In genomic region chr5:143316605-143317287, GRCm38 (mm10) we compare ENCODE assay signal across 27 mouse cellular contexts. TPM values are rescaled to one million over a fixed set of nuclear protein-coding genes. Genes with fewer than 3 reads are reported as not detected.
A peak's percentile ranks its signal among the peaks of the same experiment; 100 is the strongest.
DNase-seq lines count a peak whose midpoint lies in the region; ATAC-seq and TF ChIP-seq lines count a peak whose summit lies in the region.
"Had no signal": no experiment of that assay in that cellular context is flagged by ENCODE, and none has a peak within 500 bp of the region (broad histone marks: within the 10 kb centered on the region; RNA-seq: fewer than 3 reads in every experiment).

No protein-coding gene starts in this region.

- peaks cover 14% of the 10 kb centered on the region for H3K4me1 ChIP-seq in liver, postnatal 0 days (ENCODE audit: insufficient read depth)
- H3K4me1 ChIP-seq in liver, embryonic 11.5 days (replicated peaks; ENCODE audit: control insufficient read depth, insufficient read depth, low read length): peaks cover 13% of the 10 kb centered on the region

- TF ChIP-seq CTCF in liver, postnatal 0 days (IDR thresholded peaks at IDR 0.05; ENCODE audit: low read depth): no peak

- no peak overlapping the region for H3K4me2 ChIP-seq in liver, postnatal 0 days (ENCODE audit: low read depth, low read length)
- H3K4me2 ChIP-seq in liver, embryonic 11.5 days: no peak overlapping the region
- H3K4me2 ChIP-seq: embryonic facial prominence, embryonic 15.5 days; hindbrain, embryonic 15.5 days; intestine, embryonic 15.5 days; limb, embryonic 13.5 days; liver, embryonic 15.5 days had no signal

- H3K27me3 ChIP-seq in liver, postnatal 0 days (ENCODE audit: insufficient read depth, low read length): no peaks in the 10 kb centered on the region
- H3K27me3 ChIP-seq in liver, embryonic 11.5 days (replicated peaks; ENCODE audit: control insufficient read depth, insufficient read depth, low read length): no peaks in the 10 kb centered on the region
- H3K27me3 ChIP-seq: embryonic facial prominence, embryonic 15.5 days; hindbrain, embryonic 15.5 days; intestine, embryonic 15.5 days; limb, embryonic 13.5 days; liver, embryonic 15.5 days had no signal

- H3K4me3 ChIP-seq in liver, postnatal 0 days (ENCODE audit: low read depth, low read length): no peak overlapping the region
- no peak overlapping the region for H3K4me3 ChIP-seq in liver, embryonic 11.5 days (ENCODE audit: low read depth, low read length)
- H3K4me3 ChIP-seq: embryonic facial prominence, embryonic 15.5 days; heart, embryonic 10.5 days; hindbrain, embryonic 15.5 days; intestine, embryonic 15.5 days; limb, embryonic 13.5 days; liver, embryonic 15.5 days; midbrain, embryonic 10.5 days; myocyte had no signal

- TF ChIP-seq EP300 in liver, postnatal 0 days (IDR thresholded peaks at IDR 0.05; ENCODE audit: low read depth): no peak; the same call in 1 of the 2 replicates

- peak overlapping the region; percentile 79 for H3K27ac ChIP-seq in liver, postnatal 0 days (ENCODE audit: low read depth)
- H3K27ac ChIP-seq in liver, embryonic 11.5 days (ENCODE audit: low read depth, low read length): no peak overlapping the region
- H3K27ac ChIP-seq: embryonic facial prominence, embryonic 15.5 days; heart, embryonic 10.5 days; hindbrain, embryonic 15.5 days; intestine, embryonic 15.5 days; limb, embryonic 13.5 days; liver, embryonic 15.5 days; midbrain, embryonic 10.5 days; stomach, postnatal 0 days had no signal

- no peaks in the 10 kb centered on the region for H3K9me3 ChIP-seq in liver, postnatal 0 days (ENCODE audit: low read length)
- H3K9me3 ChIP-seq in liver, embryonic 11.5 days (ENCODE audit: control insufficient read depth, low read length): no peaks in the 10 kb centered on the region
- H3K9me3 ChIP-seq: embryonic facial prominence, embryonic 15.5 days; heart, embryonic 10.5 days; hindbrain, embryonic 15.5 days; intestine, embryonic 15.5 days; limb, embryonic 13.5 days; liver, embryonic 15.5 days; midbrain, embryonic 10.5 days had no signal

- peak; percentile 81 for DNase-seq in adrenal gland, adult 2 months
- no peak for DNase-seq in adrenal gland, postnatal 4 days (ENCODE audit: low spot score in 2 of 2)
- DNase-seq in liver, postnatal 0 days: peak; percentile 37
- no peak for DNase-seq in liver, embryonic 11.5 days (ENCODE audit: low spot score)
- peak; percentile 54 for DNase-seq in cerebellum, adult 9-10 months
- DNase-seq in B cell, adult 2 months: no peak
- DNase-seq in layer of hippocampus, adult 9-11 months: no peak
- DNase-seq: gastrocnemius, postnatal 10 days; heart, postnatal 4 days; lung, postnatal 4 days; thymus, adult 2 months; thymus, postnatal 4 days had no signal

- WGBS in liver, postnatal 0 days (ENCODE audit: insufficient replicate concordance): 84% methylated on average over 5 of the region's 5 CpGs
- 90% methylated on average over 5 of the region's 5 CpGs for WGBS in liver, embryonic 11.5 days

- peak; percentile 83 for ATAC-seq in liver, postnatal 0 days
- no peak for ATAC-seq in liver, embryonic 11.5 days (replicated peaks; ENCODE audit: low FRiP score)
- ATAC-seq: CD4-positive, CD25-positive, alpha-beta regulatory T cell, adult 4 months; forebrain, embryonic 14.5 days; intestine, embryonic 15.5 days; midbrain, embryonic 16.5 days had no signal

- peaks cover 35% of the 10 kb centered on the region for H3K36me3 ChIP-seq in liver, postnatal 0 days (replicated peaks; ENCODE audit: insufficient read depth, low read length)
- peaks cover 41% of the 10 kb centered on the region for H3K36me3 ChIP-seq in liver, embryonic 11.5 days (ENCODE audit: control insufficient read depth, insufficient read depth, low read length)

- H3K9ac ChIP-seq in liver, postnatal 0 days (replicated peaks): no peak overlapping the region
- H3K9ac ChIP-seq in liver, embryonic 11.5 days (ENCODE audit: low read depth, low read length): no peak overlapping the region
- H3K9ac ChIP-seq: embryonic facial prominence, embryonic 15.5 days; hindbrain, embryonic 15.5 days; intestine, embryonic 15.5 days; limb, embryonic 13.5 days; liver, embryonic 15.5 days had no signal

RNA-seq across cellular contexts. Expression of gene E130309D02Rik, which starts 1.6 kb away (rescaled TPM):
- total RNA-seq in adrenal gland, adult 2 months (2021): 10 to 100 TPM; 25.6 to 36.4 TPM
- 46.5 and 54.9 TPM in 2 replicates for polyA plus RNA-seq in adrenal gland, adult 2 months (2012; rRNA removed)
- total RNA-seq in adrenal gland, postnatal 4 days (2021): 10 to 100 TPM; 29.5 to 30.9 TPM
- polyA plus RNA-seq in liver, postnatal 0 days (2015; fragmentation: Nextera tagmentation; extraction: Ambion mirVana): 12.5 and 12.8 TPM in 2 replicates
- polyA plus RNA-seq in liver, embryonic 11.5 days (2014; fragmentation: Nextera tagmentation; extraction: Ambion mirVana): 57.2 and 57.5 TPM in 2 replicates

RNA-seq across cellular contexts. Expression of gene Zdhhc4, which starts 12.3 kb away (rescaled TPM):
- total RNA-seq in adrenal gland, adult 2 months (2021): 10 to 100 TPM; 52.8 to 60.8 TPM
- polyA plus RNA-seq in adrenal gland, adult 2 months (2012; rRNA removed): 95.2 and 110 TPM in 2 replicates
- 10 to 100 TPM; 64.3 to 72.7 TPM for total RNA-seq in adrenal gland, postnatal 4 days (2021)
- polyA plus RNA-seq in liver, postnatal 0 days (2015; fragmentation: Nextera tagmentation; extraction: Ambion mirVana): 32.8 and 34.6 TPM in 2 replicates
- 58.8 and 63.3 TPM in 2 replicates for polyA plus RNA-seq in liver, embryonic 11.5 days (2014; fragmentation: Nextera tagmentation; extraction: Ambion mirVana)

RNA-seq across cellular contexts. Expression of gene Zfp853, which starts 23.3 kb away (rescaled TPM):
- total RNA-seq in adrenal gland, adult 2 months (2021): under 1 TPM; 0.17 to 0.31 TPM
- polyA plus RNA-seq in adrenal gland, adult 2 months (2012; rRNA removed): 1.1 and 1.6 TPM in 2 replicates
- 1 to 10 TPM; 1.1 to 1.5 TPM for total RNA-seq in adrenal gland, postnatal 4 days (2021)
- polyA plus RNA-seq in liver, postnatal 0 days (2015; fragmentation: Nextera tagmentation; extraction: Ambion mirVana): not detected in 2 replicates
- polyA plus RNA-seq in liver, embryonic 11.5 days (2014; fragmentation: Nextera tagmentation; extraction: Ambion mirVana): not detected in 2 replicates
- total RNA-seq: common myeloid progenitor, adult 5-6 weeks; granulocyte monocyte progenitor cell, adult 5-6 weeks had no signal
- polyA plus RNA-seq: CD4-positive, CD25-positive, alpha-beta regulatory T cell, adult 4 months; forebrain, embryonic 14.5 days; heart, embryonic 10.5 days; heart, embryonic 16.5 days; liver, embryonic 15.5 days; midbrain, embryonic 10.5 days had no signal

RNA-seq across cellular contexts. Expression of gene Grid2ip, which starts 40.4 kb away (rescaled TPM):
- total RNA-seq in adrenal gland, adult 2 months (2021): under 1 TPM; 0.24 to 0.29 TPM
- 0.40 and 1.1 TPM in 2 replicates for polyA plus RNA-seq in adrenal gland, adult 2 months (2012; rRNA removed)
- total RNA-seq in adrenal gland, postnatal 4 days (2021): 1 to 10 TPM; 1.2 TPM
- polyA plus RNA-seq in liver, postnatal 0 days (2015; fragmentation: Nextera tagmentation; extraction: Ambion mirVana): not detected in 2 replicates
- polyA plus RNA-seq in liver, embryonic 11.5 days (2014; fragmentation: Nextera tagmentation; extraction: Ambion mirVana): 0.12 and 0.31 TPM in 2 replicates
- total RNA-seq: common myeloid progenitor, adult 5-6 weeks; granulocyte monocyte progenitor cell, adult 5-6 weeks had no signal
- polyA plus RNA-seq: CD4-positive, CD25-positive, alpha-beta regulatory T cell, adult 4 months; liver, embryonic 15.5 days; myocyte had no signal

RNA-seq across cellular contexts. Expression of gene Zfp316, which starts 46.9 kb away (rescaled TPM):
- 1 to 10 TPM; 4.6 to 9.8 TPM for total RNA-seq in adrenal gland, adult 2 months (2021)
- 21.0 and 25.5 TPM in 2 replicates for polyA plus RNA-seq in adrenal gland, adult 2 months (2012; rRNA removed)
- total RNA-seq in adrenal gland, postnatal 4 days (2021): 10 to 100 TPM; 12.3 to 14.1 TPM
- 0.39 and 0.41 TPM in 2 replicates for polyA plus RNA-seq in liver, postnatal 0 days (2015; fragmentation: Nextera tagmentation; extraction: Ambion mirVana)
- 0.75 TPM in 2 replicates for polyA plus RNA-seq in liver, embryonic 11.5 days (2014; fragmentation: Nextera tagmentation; extraction: Ambion mirVana)

Comparison
In these comparisons a context has a peak if more than half of its experiments do, and no peak if none do; other contexts are left out.
1. DNase-seq: peak in adrenal gland, adult 2 months (single experiment), liver, postnatal 0 days (single experiment) and cerebellum, adult 9-10 months (single experiment); none in adrenal gland, postnatal 4 days (0 of 2), liver, embryonic 11.5 days (single experiment), B cell, adult 2 months (0 of 2) and layer of hippocampus, adult 9-11 months (single experiment).